Comparison of ENCODE assay signal across 27 mouse cellular contexts in genomic region chr2:34835669-34836068, GRCm38 (mm10). TPM values are rescaled to one million over a fixed set of nuclear protein-coding genes. Genes with fewer than 3 reads are reported as not detected.
DNase-seq lines count a peak whose midpoint lies in the region; TF ChIP-seq lines count a peak whose summit lies in the region.
"Had no signal": no experiment of that assay in that cellular context is flagged by ENCODE, and none has a peak within 500 bp of the region (broad histone marks: within the 10 kb centered on the region; RNA-seq: fewer than 3 reads in every experiment).

No protein-coding gene starts in this region.

- H3K4me3 ChIP-seq in MEL (ENCODE audit: control insufficient read depth in 1 of 2, insufficient read depth in 1 of 2, low read depth in 2 of 2, low read length in 2 of 2) = no peak overlapping the region
- H3K4me3 ChIP-seq: embryonic facial prominence, embryonic 13.5 days; embryonic facial prominence, embryonic 15.5 days; erythroblast, embryonic 14.5 days; forebrain, embryonic 10.5 days; forebrain, embryonic 12.5 days had no signal

- H3K27ac ChIP-seq in MEL (ENCODE audit: control insufficient read depth, low read depth, low read length) = no peak overlapping the region
- H3K27ac ChIP-seq: embryonic facial prominence, embryonic 13.5 days; embryonic facial prominence, embryonic 15.5 days; forebrain, embryonic 10.5 days; forebrain, embryonic 12.5 days had no signal

- H3K27me3 ChIP-seq in MEL (ENCODE audit: control insufficient read depth in 1 of 2, insufficient read depth in 2 of 2, low read length in 2 of 2) = 0 out of 4 replicates have a peak, but pooled peaks cover 0 to 1% of the 10 kb centered on the region in 2 experiments
- H3K27me3 ChIP-seq: embryonic facial prominence, embryonic 15.5 days had no signal

- TF ChIP-seq CTCF in MEL (IDR thresholded peaks at IDR 0.05 in 2 of 3, conservative IDR thresholded peaks at IDR 0.05 in 1 of 3; ENCODE audit: control insufficient read depth in 1 of 3, insufficient read depth in 1 of 3, low read depth in 2 of 3, low read length in 3 of 3, poor library complexity in 1 of 3, severe bottlenecking in 1 of 3) = no peak

- peaks cover 2 to 3% of the 10 kb centered on the region in 2 experiments; a peak in 2 of 4 replicates for H3K4me1 ChIP-seq in MEL (ENCODE audit: control insufficient read depth in 1 of 2, insufficient read depth in 2 of 2, low read length in 2 of 2)
- H3K4me1 ChIP-seq: embryonic facial prominence, embryonic 13.5 days; embryonic facial prominence, embryonic 15.5 days; forebrain, embryonic 10.5 days; forebrain, embryonic 12.5 days had no signal

- peaks cover 2% of the 10 kb centered on the region; the same call in 1 of the 2 replicates for H3K79me2 ChIP-seq in MEL (ENCODE audit: control insufficient read depth, insufficient read depth, low read length, poor library complexity)

- no peak for TF ChIP-seq EP300 in MEL (IDR thresholded peaks at IDR 0.05; ENCODE audit: low read depth in 1 of 2, low read length in 2 of 2)

- H3K36me3 ChIP-seq in MEL (ENCODE audit: control insufficient read depth in 1 of 2, insufficient read depth in 2 of 2, low read length in 2 of 2) = peaks cover 0 to 5% of the 10 kb centered on the region in 2 experiments; a peak in 1 of 4 replicates
- H3K36me3 ChIP-seq: embryonic facial prominence, embryonic 13.5 days; embryonic facial prominence, embryonic 15.5 days; forebrain, embryonic 10.5 days; forebrain, embryonic 12.5 days; G1E had no signal

- TF ChIP-seq POLR2A in MEL (IDR thresholded peaks at IDR 0.05; ENCODE audit: control insufficient read depth in 1 of 2, insufficient read depth in 1 of 2, low read depth in 1 of 2, low read length in 2 of 2, poor library complexity in 1 of 2) = no peak

- H3K9ac ChIP-seq in MEL (ENCODE audit: control insufficient read depth, low read depth, low read length, poor library complexity, severe bottlenecking) = no peak overlapping the region
- H3K9ac ChIP-seq: embryonic facial prominence, embryonic 13.5 days; embryonic facial prominence, embryonic 15.5 days; forebrain, embryonic 12.5 days had no signal

- DNase-seq in ES-CJ7 (ENCODE audit: low read depth, low spot score) = peak; percentile 72
- DNase-seq in MEL (ENCODE audit: low read depth, low spot score) = no peak
- DNase-seq in ZHBTc4 (ENCODE audit: low read depth, low spot score) = peak; percentile 84
- no peak for DNase-seq in gastrocnemius, postnatal 4 days (ENCODE audit: low spot score in 2 of 2)
- DNase-seq in embryo, embryonic 10.5 days (ENCODE audit: low spot score) = no peak
- DNase-seq in liver = no peak
- DNase-seq: adrenal gland, adult 2 months; adrenal gland, postnatal 10 days; adrenal gland, postnatal 25 days; cerebellum, adult 11-12 months; cerebellum, adult 2 months; cerebellum, adult 9-10 months; cerebellum, postnatal 10 days; cerebellum, postnatal 25 days; embryo, embryonic 11 days had no signal

- no peaks in the 10 kb centered on the region for H3K9me3 ChIP-seq in MEL (replicated peaks; ENCODE audit: insufficient read depth, low read length)
- H3K9me3 ChIP-seq: embryonic facial prominence, embryonic 13.5 days; embryonic facial prominence, embryonic 15.5 days; forebrain, embryonic 10.5 days; forebrain, embryonic 12.5 days; G1E had no signal

- no peak for TF ChIP-seq RAD21 in MEL (IDR thresholded peaks at IDR 0.05; ENCODE audit: low read depth, low read length)

TF ChIP-seq in MEL, 35 proteins besides CTCF, POLR2A, EP300 and RAD21:
- TF ChIP-seq ZKSCAN1 (IDR thresholded peaks at IDR 0.05; ENCODE audit: low read depth, low read length) (no peak), USF1 (IDR thresholded peaks at IDR 0.05; ENCODE audit: low read depth, low read length) (peak; percentile 62; the same call in 1 of the 2 replicates)

RNA-seq across cellular contexts. Expression of gene Gm34653, which starts 2.9 kb away (rescaled TPM):
- 0.08 TPM in 1 of 2 replicates, not detected in the other for total RNA-seq in MEL (2012; rRNA removed)
- under 1 TPM in 1 of 2 experiments, not detected in 1; 0.10 TPM for polyA plus RNA-seq in MEL (2012; ENCODE audit: insufficient read depth in 1 of 2, insufficient read length in 2 of 2, low read depth in 1 of 2, low replicate concordance in 2 of 2, missing spikeins in 1 of 2)
- under 1 TPM in 1 of 2 experiments, not detected in 1; 0.17 TPM for total RNA-seq in gastrocnemius, postnatal 4 days (2021)
- total RNA-seq: adrenal gland, adult 2 months; adrenal gland, postnatal 10 days; adrenal gland, postnatal 25 days had no signal
- polyA plus RNA-seq: adrenal gland, adult 2 months; brain, embryonic 14.5 days; cerebellum, adult 2 months; cortical plate, adult 2 months; embryonic facial prominence, embryonic 11.5 days; erythroblast, embryonic 14.5 days; forebrain, embryonic 10.5 days; forebrain, embryonic 12.5 days; forebrain, embryonic 14.5 days; forebrain, embryonic 16.5 days; frontal cortex, adult 2 months; G1E had no signal

RNA-seq across cellular contexts. Expression of gene Fbxw2, which starts 9.6 kb away (rescaled TPM):
- 40.2 and 43.7 TPM in 2 replicates for total RNA-seq in MEL (2012; rRNA removed)
- 100 to 1,000 TPM in 1 of 2 experiments, 10 to 100 TPM in 1; 49.7 to 101 TPM for polyA plus RNA-seq in MEL (2012; ENCODE audit: insufficient read depth in 1 of 2, insufficient read length in 2 of 2, low read depth in 1 of 2, low replicate concordance in 2 of 2, missing spikeins in 1 of 2)
- total RNA-seq in gastrocnemius, postnatal 4 days (2021) = 10 to 100 TPM; 59.6 to 60.1 TPM

RNA-seq across cellular contexts. Expression of gene Rabepk, which starts 36.0 kb away (rescaled TPM):
- total RNA-seq in MEL (2012; rRNA removed) = 47.1 and 51.2 TPM in 2 replicates
- 10 to 100 TPM in 1 of 2 experiments, not detected in 1; 85.3 TPM for polyA plus RNA-seq in MEL (2012; ENCODE audit: insufficient read depth in 1 of 2, insufficient read length in 2 of 2, low read depth in 1 of 2, low replicate concordance in 2 of 2, missing spikeins in 1 of 2)
- total RNA-seq in gastrocnemius, postnatal 4 days (2021) = 10 to 100 TPM; 10.3 to 10.4 TPM

RNA-seq across cellular contexts. Expression of gene Cutal, which starts 38.5 kb away (rescaled TPM):
- not detected in 2 replicates for total RNA-seq in MEL (2012; rRNA removed)
- not detected for polyA plus RNA-seq in MEL (2012; ENCODE audit: insufficient read depth in 1 of 2, insufficient read length in 2 of 2, low read depth in 1 of 2, low replicate concordance in 2 of 2, missing spikeins in 1 of 2)
- total RNA-seq in gastrocnemius, postnatal 4 days (2021) = under 1 TPM; 0.18 to 0.34 TPM
- total RNA-seq: G1E had no signal
- polyA plus RNA-seq: embryonic facial prominence, embryonic 15.5 days; erythroblast, embryonic 14.5 days; forebrain, embryonic 12.5 days; forebrain, embryonic 16.5 days; G1E had no signal

RNA-seq across cellular contexts. Expression of gene Psmd5, which starts 39.1 kb away (rescaled TPM):
- 48.1 and 63.0 TPM in 2 replicates for total RNA-seq in MEL (2012; rRNA removed)
- 10 to 100 TPM in 1 of 2 experiments, not detected in 1; 70.3 TPM for polyA plus RNA-seq in MEL (2012; ENCODE audit: insufficient read depth in 1 of 2, insufficient read length in 2 of 2, low read depth in 1 of 2, low replicate concordance in 2 of 2, missing spikeins in 1 of 2)
- total RNA-seq in gastrocnemius, postnatal 4 days (2021) = 10 to 100 TPM; 25.4 to 25.7 TPM

Comparison
In these comparisons a context has a peak if more than half of its experiments do, and no peak if none do; other contexts are left out.
1. DNase-seq: peak in ES-CJ7 (single experiment) and ZHBTc4 (single experiment); none in MEL (single experiment), gastrocnemius, postnatal 4 days (0 of 2), embryo, embryonic 10.5 days (single experiment) and liver (single experiment).